Mouse (Mus musculus): ENCODE data around the gene Tmc7.

The Tmc7 gene

GRCm38 (mm10) chr7:118585856-118586255, 1.3 kb upstream of the Tmc7 start:
- DNase-seq (ENCODE audit: low spot score): no peak

GRCm38 (mm10) chr7:118584926-118585325, 390 bp upstream of the Tmc7 start:
- no peak for DNase-seq (ENCODE audit: low spot score)

DNA sequence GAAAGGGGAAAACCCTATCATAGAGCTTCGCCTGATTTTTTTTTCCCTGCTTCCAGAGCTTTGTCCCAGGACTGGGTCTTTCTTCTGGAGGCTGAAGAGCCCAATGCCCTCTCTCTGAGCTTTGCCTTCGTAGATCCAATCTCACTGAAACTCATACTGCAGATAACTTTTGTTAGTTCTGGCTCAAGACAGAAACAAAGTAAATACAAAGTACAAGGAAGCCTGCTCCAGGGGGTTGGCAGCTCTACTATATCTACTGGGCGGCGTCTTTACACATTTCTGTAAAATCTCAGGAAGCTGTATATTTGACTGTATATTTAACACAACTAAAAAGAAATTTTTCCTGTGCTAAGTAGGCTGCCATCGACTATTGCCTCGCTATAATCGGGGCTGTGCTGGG, 715 bp downstream of the Tmc7 start:
- no peak for DNase-seq (ENCODE audit: low spot score)

DNA sequence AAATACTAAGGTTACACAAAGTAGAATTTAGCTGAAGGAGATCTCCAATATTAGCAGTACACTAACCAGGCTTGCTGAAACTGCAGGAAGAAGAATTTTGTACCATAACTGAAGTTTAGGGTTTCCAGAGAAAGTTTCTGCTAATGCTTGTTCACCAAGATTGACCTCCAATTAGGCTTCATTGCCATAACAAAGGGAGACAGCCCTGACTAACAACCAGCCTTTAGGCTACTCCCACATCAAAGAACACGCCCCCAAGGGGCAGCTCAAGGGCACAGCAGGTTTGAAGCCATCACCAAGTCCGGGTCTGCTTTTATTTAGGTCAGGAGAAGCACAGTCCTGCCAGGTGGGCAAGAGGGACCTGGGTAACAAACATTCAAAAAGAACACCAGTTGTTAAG, 4.6 kb downstream of the Tmc7 start:
- DNase-seq (ENCODE audit: low spot score): no peak

DNA sequence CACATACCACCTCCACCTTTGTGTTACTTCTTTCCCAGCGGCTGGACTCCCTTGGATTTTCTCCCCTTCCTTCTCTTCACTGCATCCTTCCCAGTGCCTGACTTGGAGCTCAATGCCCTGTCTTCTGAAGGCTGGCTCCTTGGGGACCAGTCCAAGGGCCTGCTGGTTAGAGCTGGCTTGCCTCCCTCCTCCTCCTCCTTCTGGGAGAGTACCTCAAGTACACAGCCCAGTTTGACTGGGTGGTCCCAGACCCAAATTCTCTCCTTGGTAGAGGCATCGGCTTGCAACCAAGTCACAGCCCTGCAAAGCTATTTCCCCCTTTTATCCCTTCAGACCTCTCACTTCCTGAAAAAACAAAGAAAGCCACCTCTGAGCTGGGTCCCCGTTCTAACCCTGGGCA, 6.3 kb downstream of the Tmc7 start:
- DNase-seq (ENCODE audit: low spot score): no peak

GRCm38 (mm10) chr7:118572039-118572438, 12.5 kb downstream of the Tmc7 start:
- no peak for DNase-seq (ENCODE audit: low spot score)

DNA sequence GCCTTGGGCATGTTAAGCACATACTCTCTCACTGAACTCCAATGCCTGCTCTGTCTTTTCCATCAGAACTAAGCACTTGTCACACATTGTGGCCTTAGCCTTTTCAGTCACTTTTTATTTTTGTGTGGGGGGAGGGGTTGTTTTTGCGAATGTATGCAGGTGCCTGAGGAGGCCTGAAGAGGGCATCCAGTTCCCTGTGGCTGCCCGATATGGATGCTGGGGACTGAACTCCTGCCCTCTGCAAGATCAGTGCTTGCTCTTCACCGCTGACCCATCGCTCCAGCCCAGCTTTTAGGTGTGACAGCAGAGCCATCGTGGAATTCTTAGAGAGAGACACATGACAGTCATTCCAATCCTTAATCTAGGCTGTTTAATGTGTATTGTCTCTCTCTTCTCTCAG, 13.2 kb downstream of the Tmc7 start:
- DNase-seq (ENCODE audit: low spot score): no peak

GRCm38 (mm10) chr7:118569121-118569543, 15.4 kb downstream of the Tmc7 start:
- DNase-seq (ENCODE audit: low spot score): no peak

DNA sequence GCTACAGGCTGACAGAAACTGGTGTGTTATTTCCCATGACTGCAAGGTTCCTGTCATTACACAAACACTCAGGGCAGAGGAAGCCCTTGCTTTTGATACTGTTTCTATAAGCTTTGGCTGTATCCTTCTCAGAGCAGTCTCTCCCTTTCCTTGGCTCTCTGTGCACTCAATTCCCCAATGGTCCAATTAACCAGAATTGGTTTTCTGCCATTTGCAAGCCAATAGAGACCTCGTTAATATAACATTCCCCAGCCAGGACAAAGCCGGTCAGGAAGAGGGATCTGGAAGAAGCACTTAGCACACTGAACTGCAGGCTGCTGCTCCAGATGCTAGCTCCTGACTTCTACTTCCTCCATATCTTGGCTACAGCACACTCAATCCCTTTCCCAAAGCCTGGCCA, 30.2 kb downstream of the Tmc7 start:
- no peak for DNase-seq (ENCODE audit: low spot score)

- no peak for DNase-seq (ENCODE audit: low spot score)
Observed at GRCm38 (mm10) chr7:118553881-118554280, 30.7 kb downstream of the Tmc7 start.

- DNase-seq (ENCODE audit: low spot score): no peak
Observed at GRCm38 (mm10) chr7:118547451-118547850, 37.1 kb downstream of the Tmc7 start.

- DNase-seq (ENCODE audit: low spot score): no peak
Observed at GRCm38 (mm10) chr7:118544128-118544527, 40.4 kb downstream of the Tmc7 start.

GRCm38 (mm10) chr7:118535076-118535475, 49.5 kb downstream of the Tmc7 start:
- no peak for DNase-seq (ENCODE audit: low spot score)

- no peak for DNase-seq (ENCODE audit: low spot score)
Observed at GRCm38 (mm10) chr7:118534326-118534725, 50.2 kb downstream of the Tmc7 start.

DNA sequence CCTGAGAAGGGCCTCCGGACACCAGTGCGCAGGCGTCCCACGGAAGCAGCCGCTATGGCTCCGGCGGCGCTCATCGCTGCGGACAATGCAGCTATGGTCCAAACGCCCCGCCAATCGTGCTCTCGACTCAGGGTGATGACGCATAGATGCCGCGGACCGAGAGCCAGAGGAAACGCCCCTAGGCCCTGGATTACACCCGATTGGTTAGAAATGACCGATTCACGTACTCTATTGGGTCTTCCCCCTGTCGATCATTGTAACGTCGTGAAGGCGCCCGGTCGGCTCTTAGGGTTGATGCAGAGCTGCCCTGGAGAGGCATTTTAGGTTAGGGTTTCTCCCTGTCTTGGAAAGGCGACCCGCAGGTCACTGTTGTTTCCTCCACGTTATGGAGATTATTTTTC, 51.4 kb downstream of the Tmc7 start, which contains the start of gene Coq7:
Gene Coq7 (minus strand): TSS at position 179 of the 401 bp plus-strand sequence.
- peak; percentile 91 for DNase-seq (ENCODE audit: low spot score)

- DNase-seq (ENCODE audit: low spot score): peak; percentile 93
Observed at GRCm38 (mm10) chr7:118532519-118533177, 51.9 kb downstream of the Tmc7 start.

DNA sequence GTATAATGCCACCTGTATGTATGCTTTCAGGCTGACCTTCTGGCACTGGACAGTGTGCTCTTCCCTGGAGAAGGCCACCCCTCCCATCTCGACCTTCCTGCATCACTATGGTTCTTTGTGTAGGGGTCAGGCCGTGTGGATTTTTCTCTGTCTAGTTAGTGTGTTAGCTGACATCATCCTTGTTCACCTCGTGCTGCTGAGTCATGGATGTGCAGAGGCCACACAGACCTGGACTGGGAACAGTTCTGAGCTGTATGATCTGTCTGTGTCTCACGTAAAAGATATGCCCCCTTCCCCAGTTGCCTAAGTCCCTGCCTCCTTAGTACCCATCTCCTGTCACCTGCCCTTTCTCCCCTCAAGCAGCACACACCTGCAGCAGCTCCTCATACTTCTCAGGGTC, 57.6 kb downstream of the Tmc7 start:
- no peak for DNase-seq (ENCODE audit: low spot score)

GRCm38 (mm10) chr7:118522077-118522476, 62.5 kb downstream of the Tmc7 start:
- DNase-seq (ENCODE audit: low spot score): no peak

- DNase-seq (ENCODE audit: low spot score): no peak
Observed at GRCm38 (mm10) chr7:118519661-118520060, 64.9 kb downstream of the Tmc7 start.

GRCm38 (mm10) chr7:118518687-118519086, 65.8 kb downstream of the Tmc7 start:
- DNase-seq (ENCODE audit: low spot score): peak; percentile 70

GRCm38 (mm10) chr7:118517819-118518218, 66.7 kb downstream of the Tmc7 start:
- DNase-seq (ENCODE audit: low spot score): no peak

GRCm38 (mm10) chr7:118508556-118508955, 76.0 kb downstream of the Tmc7 start:
- no peak for DNase-seq (ENCODE audit: low spot score)

- DNase-seq (ENCODE audit: low spot score): no peak
Observed at GRCm38 (mm10) chr7:118503844-118504243, 80.7 kb downstream of the Tmc7 start.

DNA sequence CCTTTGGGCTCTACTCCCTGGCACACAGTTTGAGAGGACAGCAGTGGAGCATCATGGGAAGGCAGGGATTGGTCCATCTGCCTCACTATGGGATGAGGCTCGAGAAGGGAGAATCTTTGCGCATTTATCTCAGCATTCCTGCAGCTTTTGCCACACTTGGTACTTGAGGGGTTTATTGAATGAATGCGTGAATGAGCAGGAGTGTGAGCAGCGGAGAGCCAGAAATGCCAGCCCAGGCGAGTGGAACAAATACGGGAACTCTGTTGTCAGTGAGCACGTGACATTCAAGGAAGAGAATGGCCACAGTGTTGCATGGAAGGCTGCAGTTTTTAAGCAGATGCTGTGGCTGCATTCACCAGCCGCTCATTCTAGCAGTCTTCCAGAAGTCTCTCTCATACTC, 82.2 kb downstream of the Tmc7 start:
- DNase-seq (ENCODE audit: low spot score): no peak

All from ovary, postnatal 14 days (tissue).